Mouse (Mus musculus) embryo, embryonic 10.5 days (tissue): ENCODE data around the gene Lcmt1.

Source experiments
- DNase-seq: peaks from one replicate; pipeline ENCODE4 v3.0.0-alpha.2; 2015; ENCODE audit warnings: low spot score

Gene Lcmt1

DNA sequence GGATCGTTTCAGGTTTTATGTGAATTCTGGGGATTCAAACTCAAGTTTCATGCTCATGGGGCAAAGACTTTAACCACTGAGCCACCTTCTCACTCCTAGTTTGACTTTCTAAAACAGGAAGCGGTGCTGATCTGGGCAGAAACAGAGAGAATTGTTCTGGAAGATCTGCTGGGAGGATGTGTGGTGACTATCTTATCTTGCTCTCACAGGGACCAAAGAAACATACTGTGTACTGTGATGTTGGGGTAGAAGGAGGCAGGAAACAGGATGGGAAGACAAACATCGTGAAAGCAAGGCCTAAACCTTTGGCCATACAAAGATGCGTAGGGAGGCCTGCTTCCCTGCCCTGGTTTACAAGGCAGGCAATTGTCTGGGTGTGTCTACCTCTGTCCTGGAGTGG lies 89.7 kb downstream of the Lcmt1 start:
- DNase-seq: no peak

DNA sequence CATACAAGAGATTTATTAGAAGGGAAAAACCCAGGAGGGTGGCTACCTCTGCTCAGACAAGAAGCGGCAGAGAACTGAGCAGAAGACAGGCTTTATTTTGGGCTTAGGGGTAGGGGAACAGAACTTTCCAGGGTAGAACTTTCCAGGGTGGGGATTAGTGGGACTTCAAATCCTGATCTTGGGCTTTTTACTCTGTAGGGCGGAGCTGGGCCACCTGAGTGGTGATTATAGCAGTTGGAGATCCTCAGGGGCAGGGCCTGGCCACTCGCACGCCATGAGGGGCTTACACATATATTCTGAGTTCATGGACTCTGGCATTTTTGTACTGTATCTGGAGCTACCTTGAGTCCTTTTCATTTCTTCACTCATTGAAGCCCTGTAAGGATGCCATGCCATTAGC lies 91.7 kb downstream of the Lcmt1 start:
- DNase-seq: no peak

DNA sequence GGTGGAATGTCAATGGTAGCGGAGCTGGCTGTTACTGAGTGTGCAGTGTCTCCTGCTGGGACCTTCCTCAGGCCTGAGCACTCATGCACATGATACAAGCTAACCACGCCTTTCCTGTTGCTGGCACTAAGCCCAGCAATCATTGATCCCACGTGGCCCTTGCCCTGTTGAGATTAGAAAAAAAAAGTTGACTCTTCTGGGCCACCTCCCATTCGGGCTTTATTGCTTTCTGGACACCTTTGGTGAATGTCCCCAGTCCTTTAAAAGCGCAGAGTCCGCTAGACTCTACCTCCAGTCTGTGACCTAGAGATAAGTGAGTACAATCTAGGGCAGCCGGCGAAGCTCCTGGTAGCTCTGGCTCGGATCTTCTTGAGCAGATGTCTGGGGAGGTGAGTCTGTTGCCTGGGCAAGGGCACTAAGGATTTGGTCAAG lies 92.5 kb downstream of the Lcmt1 start, which contains the start of gene Aqp8:
Gene Aqp8 (plus strand): TSS at position 222 of the 432 bp plus-strand sequence.
- DNase-seq: no peak

DNA sequence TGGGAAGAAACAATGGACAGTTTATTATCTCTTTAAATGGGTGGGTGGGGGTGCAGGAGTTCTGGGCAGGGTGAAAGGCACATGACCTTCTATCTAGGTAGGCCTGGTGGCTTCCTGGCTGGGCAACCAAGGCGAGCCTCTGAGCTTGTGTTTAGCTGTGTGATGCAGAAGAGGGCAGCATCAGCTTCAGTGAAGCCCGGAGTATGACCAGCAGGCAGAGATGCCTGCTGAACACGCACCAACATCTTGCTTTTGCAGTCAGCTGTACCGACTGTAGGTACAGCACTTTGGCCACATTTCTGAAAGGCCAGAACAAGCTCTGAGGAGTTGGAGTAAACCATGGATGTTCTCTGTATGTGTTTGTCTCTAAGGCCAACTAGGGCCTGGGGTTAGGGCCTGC lies 94.0 kb downstream of the Lcmt1 start:
- DNase-seq: no peak

DNA sequence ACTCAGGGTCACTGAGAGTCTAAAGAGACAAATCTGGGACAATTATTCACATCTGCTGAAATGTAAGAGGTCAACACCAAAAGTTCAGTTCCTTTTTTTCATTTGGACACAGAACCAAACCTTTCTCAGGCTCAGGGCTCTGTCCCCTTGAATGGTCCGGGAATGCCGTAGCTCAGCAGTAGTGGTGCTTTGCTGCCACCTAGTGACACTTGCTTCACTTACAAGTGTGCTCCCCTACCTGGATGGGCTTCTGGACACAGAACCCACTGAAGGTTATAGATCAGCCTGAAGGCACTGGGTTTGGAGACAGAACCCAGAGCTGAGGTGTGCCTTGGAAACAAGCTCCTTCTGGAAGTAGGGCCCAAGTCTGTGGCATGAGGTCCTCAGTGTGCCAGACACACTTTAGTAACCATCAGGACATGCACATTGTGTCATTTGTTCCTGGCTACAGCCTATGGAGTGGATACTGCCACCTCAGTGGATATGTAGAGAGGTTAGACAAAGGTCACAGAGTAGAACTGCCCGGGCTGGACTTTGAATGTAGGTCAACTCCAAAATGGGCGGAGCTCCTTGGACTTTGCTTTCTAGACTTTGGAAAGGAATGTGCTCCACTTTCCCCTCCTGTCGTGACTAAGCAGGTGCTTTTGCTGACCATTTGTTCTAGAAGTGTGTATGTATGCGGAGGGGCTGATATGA lies 96.3 kb downstream of the Lcmt1 start:
- peak; percentile 91 for DNase-seq

DNA sequence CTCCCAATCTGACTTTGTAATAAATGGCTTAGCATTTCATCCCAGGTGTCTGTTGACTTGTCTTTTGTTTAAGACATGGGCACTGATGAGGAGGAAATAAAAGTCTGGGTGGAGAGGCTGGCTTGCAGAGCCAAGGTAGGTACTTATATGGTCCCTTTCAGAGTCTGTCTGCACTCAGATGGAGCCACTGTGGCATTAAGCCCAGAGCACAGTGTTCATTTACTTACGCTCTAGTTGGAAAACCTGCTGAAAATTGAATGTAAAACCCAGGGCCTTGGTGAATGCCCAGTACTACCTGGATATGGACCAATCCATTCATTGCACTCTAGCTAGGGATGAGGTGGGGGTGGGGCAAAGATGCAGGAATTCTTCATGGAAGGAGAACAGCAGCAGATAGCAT lies 98.4 kb downstream of the Lcmt1 start:
- DNase-seq: no peak
